Mouse (Mus musculus): ENCODE measurements around the gene 2410137M14Rik.

- no peak for TF ChIP-seq CTCF (conservative IDR thresholded peaks at IDR 0.05 in 1 of 2, IDR thresholded peaks at IDR 0.05 in 1 of 2; ENCODE audit: low read depth in 2 of 2, low read length in 2 of 2)
- TF ChIP-seq POLR2A (IDR thresholded peaks at IDR 0.05; ENCODE audit: low read depth, low read length): no peak
- TF ChIP-seq MAX (IDR thresholded peaks at IDR 0.05; ENCODE audit: low read length): no peak
- TF ChIP-seq ZNF384 (IDR thresholded peaks at IDR 0.05; ENCODE audit: low read depth, low read length): no peak
- TF ChIP-seq EP300 (IDR thresholded peaks at IDR 0.05; ENCODE audit: low read length): no peak
- no peak for TF ChIP-seq E2F4 (IDR thresholded peaks at IDR 0.05; ENCODE audit: insufficient replicate concordance, low read depth, low read length)
- no peak for TF ChIP-seq USF1 (IDR thresholded peaks at IDR 0.05; ENCODE audit: low read depth, low read length)
- no peak for TF ChIP-seq CHD2 (IDR thresholded peaks at IDR 0.05; ENCODE audit: low read length)
- TF ChIP-seq MAZ (IDR thresholded peaks at IDR 0.05; ENCODE audit: low read depth, low read length): no peak
Measured at GRCm38 (mm10) chr17:37012141-37012540, 31.1 kb upstream of the 2410137M14Rik start.
